In the genomic region with DNA sequence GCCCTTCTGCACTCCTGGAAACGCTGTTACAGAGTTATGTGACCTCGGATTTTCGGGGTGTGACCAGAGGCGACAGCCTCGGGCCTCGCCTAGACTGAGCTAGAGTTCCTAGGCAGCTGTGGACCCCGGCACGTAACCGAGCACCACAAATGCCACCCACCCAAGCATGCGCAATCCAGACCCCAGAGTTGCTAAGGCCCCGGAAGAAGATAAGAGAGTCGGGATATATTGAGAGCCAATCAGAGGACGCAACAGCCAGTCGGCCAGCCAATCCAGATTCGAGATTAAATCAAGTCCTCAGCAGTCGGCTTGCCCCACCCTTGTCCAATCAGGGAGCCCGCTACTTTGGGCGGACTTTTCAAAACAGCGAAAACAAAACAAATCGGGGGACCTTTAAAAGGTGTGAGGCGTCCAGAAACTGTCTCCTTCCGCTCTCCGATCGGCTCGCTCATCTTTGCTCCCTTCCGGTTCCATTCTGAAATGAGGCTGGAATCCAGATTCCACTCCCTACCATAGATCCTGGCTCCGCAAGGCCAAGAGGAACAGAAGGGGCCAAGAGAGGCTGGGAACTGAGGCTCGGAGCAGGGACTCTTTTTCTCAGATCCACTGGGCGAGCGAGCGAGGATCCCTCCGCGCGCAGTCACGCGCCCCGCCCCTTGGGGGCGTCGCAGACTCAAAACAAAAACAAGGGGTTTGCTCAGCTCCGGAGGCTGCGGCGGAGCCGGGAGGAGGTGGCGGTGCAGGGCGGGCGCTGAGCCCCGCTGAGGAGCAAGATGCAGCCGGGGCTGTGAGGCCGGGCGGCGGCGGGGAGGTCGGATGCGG, we compare ENCODE assay signal across 1 mouse cellular context.
TF ChIP-seq lines count a peak whose summit lies in the region.

A gene (plus strand): TSS at position 375 of the 822 bp plus-strand sequence.

TF ChIP-seq in CH12.LX, 34 proteins besides CTCF, POLR2A, EP300 and RAD21 (continued from another document):
- 0 out of 2 replicates have a peak, but pooled peaks have one; percentile 12 for TF ChIP-seq RCOR1 (conservative IDR thresholded peaks at IDR 0.05; ENCODE audit: low read depth, low read length)
- TF ChIP-seq ELF1 (IDR thresholded peaks at IDR 0.05; ENCODE audit: low read depth, low read length), result peak; percentile 90
- TF ChIP-seq ZNF384 (IDR thresholded peaks at IDR 0.05; ENCODE audit: low read depth, low read length), result no peak
- peak; percentile 91; the same call in 1 of the 2 replicates for TF ChIP-seq E2F4 (IDR thresholded peaks at IDR 0.05; ENCODE audit: insufficient replicate concordance, low read depth, low read length)
- peak; percentile 30; the same call in 1 of the 2 replicates for TF ChIP-seq IRF4 (IDR thresholded peaks at IDR 0.05; ENCODE audit: low read depth, low read length)
- no peak for TF ChIP-seq ZC3H11A (IDR thresholded peaks at IDR 0.05; ENCODE audit: low read depth, low read length)
- peak; percentile 75; the same call in 1 of the 2 replicates for TF ChIP-seq TBP (conservative IDR thresholded peaks at IDR 0.05; ENCODE audit: low read depth, low read length)
- peak; percentile 88 for TF ChIP-seq NELFE (IDR thresholded peaks at IDR 0.05; ENCODE audit: low read depth, low read length)
- peak; percentile 82 for TF ChIP-seq MAX (IDR thresholded peaks at IDR 0.05; ENCODE audit: low read length)
- TF ChIP-seq GABPA (IDR thresholded peaks at IDR 0.05; ENCODE audit: insufficient replicate concordance, low read depth, low read length), result no peak
- 0 out of 2 replicates have a peak, but pooled peaks have one; percentile 60 for TF ChIP-seq UBTF (IDR thresholded peaks at IDR 0.05; ENCODE audit: low read depth, low read length)
- 0 out of 2 replicates have a peak, but pooled peaks have one; percentile 8 for TF ChIP-seq MEF2A (IDR thresholded peaks at IDR 0.05; ENCODE audit: borderline replicate concordance, low read depth, low read length)
- TF ChIP-seq JUND (conservative IDR thresholded peaks at IDR 0.05; ENCODE audit: low read depth, low read length), result no peak
- TF ChIP-seq SMC3 (IDR thresholded peaks at IDR 0.05; ENCODE audit: low read depth, low read length), result peak; percentile 17; the same call in 1 of the 2 replicates
- TF ChIP-seq MXI1 (IDR thresholded peaks at IDR 0.05; ENCODE audit: low read depth, low read length), result peak; percentile 68
- peak; percentile 63 for TF ChIP-seq HCFC1 (IDR thresholded peaks at IDR 0.05; ENCODE audit: low read depth, low read length)
- peak; percentile 50 for TF ChIP-seq USF1 (IDR thresholded peaks at IDR 0.05; ENCODE audit: low read depth, low read length)
- TF ChIP-seq CHD1 (IDR thresholded peaks at IDR 0.05; ENCODE audit: low read depth, low read length), result no peak; the same call in 1 of the 2 replicates
- no peak for TF ChIP-seq MAFK (IDR thresholded peaks at IDR 0.05; ENCODE audit: insufficient replicate concordance, low read length)
- TF ChIP-seq SIN3A (IDR thresholded peaks at IDR 0.05; ENCODE audit: low read length), result peak; percentile 99
- TF ChIP-seq NRF1 (IDR thresholded peaks at IDR 0.05; ENCODE audit: low read depth, low read length), result peak; percentile 90
- TF ChIP-seq JUN (IDR thresholded peaks at IDR 0.05; ENCODE audit: insufficient read depth, low read depth, low read length), result no peak
- no peak; the same call in 1 of the 2 replicates for TF ChIP-seq MAZ (IDR thresholded peaks at IDR 0.05; ENCODE audit: low read depth, low read length)
TF ChIP-seq in CH12.LX: peak in this region for 22.
